Mouse (Mus musculus) lung, adult 2 months (tissue): ENCODE measurements around the gene Kidins220.

Source experiments
- CTCF ChIP-seq: fragments of 200-500 bp; IDR thresholded peaks from 2 replicates; pipeline ENCODE4 v1.5.1; 2011; ENCODE audit warnings: mild to moderate bottlenecking, low read length, control low read depth; ENCODE audit not compliant: insufficient read depth
- POLR2A ChIP-seq: fragments of 200-500 bp; IDR thresholded peaks from 2 replicates; pipeline ENCODE4 v1.6.1; 2011; ENCODE audit warnings: low read depth, mild to moderate bottlenecking, control low read depth, low read length, borderline replicate concordance; ENCODE audit errors: extremely low read depth

- TF ChIP-seq POLR2A (no peak), CTCF (no peak)
These were observed 59.7 kb downstream of the Kidins220 start for GRCm38 (mm10) chr12:25034338-25034953.
